Mouse (Mus musculus) heart, embryonic 16.5 days (tissue): ENCODE data around the gene Arhgap10. TPM values are rescaled to one million over a fixed set of nuclear protein-coding genes. Genes with fewer than 3 reads are reported as not detected.
A peak's percentile ranks its signal among the peaks of the same experiment; 100 is the strongest.

Experiments
- ATAC-seq: fragments of 200-750 bp; cut with Nextera tagmentation; replicated peaks from 2 replicates; pipeline ENCODE4 v1.8.0; 2017; ENCODE audit warnings: moderate number of reproducible peaks; ENCODE audit not compliant: insufficient read depth, low FRiP score; ENCODE audit errors: extremely low read depth
- H3K27ac ChIP-seq: fragments of 300-500 bp; sonication (generic); 2 replicates; pipeline ENCODE4 v1.5.1; 2014; ENCODE audit warnings: mild to moderate bottlenecking, low read length, control low read depth, moderate library complexity
- H3K27me3 ChIP-seq: fragments of 300-500 bp; sonication (generic); 2 replicates; pipeline ENCODE4 v1.6.1; 2014; ENCODE audit warnings: low read length, mixed read lengths; ENCODE audit not compliant: control insufficient read depth, insufficient read depth
- H3K36me3 ChIP-seq: fragments of 300-500 bp; sonication (generic); 2 replicates; pipeline ENCODE4 v1.6.1; 2014; ENCODE audit not compliant: control insufficient read depth, insufficient read depth
- H3K4me1 ChIP-seq: fragments of 300-500 bp; sonication (generic); 2 replicates; pipeline ENCODE4 v1.6.1; 2014; ENCODE audit warnings: low read length, mixed read lengths; ENCODE audit not compliant: control insufficient read depth, insufficient read depth
- H3K4me2 ChIP-seq: fragments of 300-500 bp; sonication (generic); 2 replicates; pipeline ENCODE4 v1.6.1; 2014; ENCODE audit warnings: low read depth, mild to moderate bottlenecking, control low read depth, low read length
- H3K4me3 ChIP-seq: fragments of 300-500 bp; sonication (generic); 2 replicates; pipeline ENCODE4 v1.5.1; 2014; ENCODE audit warnings: mild to moderate bottlenecking, control low read depth, low read length
- H3K9ac ChIP-seq: fragments of 300-500 bp; sonication (generic); 2 replicates; pipeline ENCODE4 v1.6.1; 2014; ENCODE audit warnings: low read length, control low read depth
- H3K9me3 ChIP-seq: fragments of 300-500 bp; sonication (generic); replicated peaks from 2 replicates; pipeline ENCODE4 v1.6.1; 2016; ENCODE audit warnings: low read length; ENCODE audit not compliant: control insufficient read depth
- WGBS: fragments of 180-500 bp; shearing (Covaris S2); extraction: QIAGEN DNeasy Blood & Tissue Kit; methylation state at CpG from one replicate; pipeline ENCODE4 v1.1.7; 2014; 5-methylcytosine and 5-hydroxymethylcytosine counted together
- polyA plus RNA-seq: library from polyadenylated mRNA; unstranded; fragments of >200 nt; fragmentation: Nextera tagmentation; extraction: Ambion mirVana; gene quantifications from 2 replicates; pipeline ENCODE4 v1.2.1, GENCODE M21; 2015

Gene Arhgap10
- polyA plus RNA-seq, 1 experiment from 2014 or later, result 33.9 TPM

- no peak overlapping the region for H3K27ac ChIP-seq
- no peaks in the 10 kb centered on the region for H3K9me3 ChIP-seq
- peaks cover 34% of the 10 kb centered on the region for H3K4me1 ChIP-seq
- ATAC-seq, result no peak
- no peak overlapping the region for H3K4me3 ChIP-seq
- no peak overlapping the region for H3K4me2 ChIP-seq
- H3K27me3 ChIP-seq, result no peaks in the 10 kb centered on the region
- H3K36me3 ChIP-seq, result no peaks in the 10 kb centered on the region
- H3K9ac ChIP-seq, result no peak overlapping the region
- WGBS, result 87% methylated on average over 4 of the region's 4 CpGs
These were observed 2.8 kb upstream of the Arhgap10 start for GRCm38 (mm10) chr8:77520601-77521000.

GRCm38 (mm10) chr8:77518201-77519115 lies 705 bp upstream of the Arhgap10 start:
- H3K27ac ChIP-seq, result peak overlapping the region; percentile 84
- H3K9me3 ChIP-seq, result no peaks in the 10 kb centered on the region
- no peaks in the 10 kb centered on the region for H3K36me3 ChIP-seq
- peaks cover 34% of the 10 kb centered on the region for H3K4me1 ChIP-seq
- H3K27me3 ChIP-seq, result no peaks in the 10 kb centered on the region
- 4% methylated on average over 33 of the region's 33 CpGs for WGBS
- H3K4me2 ChIP-seq, result peak overlapping the region; percentile 77
- ATAC-seq, result peak; percentile 19
- peak overlapping the region; percentile 72 for H3K4me3 ChIP-seq
- H3K9ac ChIP-seq, result peak overlapping the region; percentile 87

GRCm38 (mm10) chr8:77516845-77517244 lies 908 bp downstream of the Arhgap10 start:
- Histone ChIP-seq H3K9me3 (no peaks in the 10 kb centered on the region), H3K27me3 (no peaks in the 10 kb centered on the region), H3K4me1 (peaks cover 30% of the 10 kb centered on the region), H3K9ac (peak overlapping the region; percentile 87), H3K4me2 (peak overlapping the region; percentile 77), H3K36me3 (no peaks in the 10 kb centered on the region), H3K4me3 (peak overlapping the region; percentile 72), H3K27ac (peak overlapping the region; percentile 84)
- WGBS, result 4% methylated on average over 10 of the region's 10 CpGs
- no peak for ATAC-seq

GRCm38 (mm10) chr8:77515786-77516185 lies 2.0 kb downstream of the Arhgap10 start:
- H3K27me3 ChIP-seq, result no peaks in the 10 kb centered on the region
- WGBS, result 54% methylated on average over 8 of the region's 8 CpGs
- no peaks in the 10 kb centered on the region for H3K9me3 ChIP-seq
- peak overlapping the region; percentile 72 for H3K4me3 ChIP-seq
- H3K4me1 ChIP-seq, result peaks cover 34% of the 10 kb centered on the region
- no peak for ATAC-seq
- 0 out of 2 replicates have a peak overlapping the region, but pooled peaks have one; percentile 26 for H3K27ac ChIP-seq
- H3K9ac ChIP-seq, result peak overlapping the region; percentile 39
- H3K36me3 ChIP-seq, result no peaks in the 10 kb centered on the region
- peak overlapping the region; percentile 77 for H3K4me2 ChIP-seq

- H3K4me1 ChIP-seq, result peaks cover 38% of the 10 kb centered on the region
- no peak overlapping the region for H3K27ac ChIP-seq
- no peaks in the 10 kb centered on the region for H3K27me3 ChIP-seq
- no peaks in the 10 kb centered on the region for H3K9me3 ChIP-seq
- H3K4me3 ChIP-seq, result no peak overlapping the region
- no peak overlapping the region for H3K9ac ChIP-seq
- no peak for ATAC-seq
- WGBS, result 81% methylated on average over 8 of the region's 8 CpGs
- H3K4me2 ChIP-seq, result peak overlapping the region; percentile 77
- no peaks in the 10 kb centered on the region for H3K36me3 ChIP-seq
These were observed 2.6 kb downstream of the Arhgap10 start for GRCm38 (mm10) chr8:77515201-77515600.

- no peak for ATAC-seq
- Histone ChIP-seq H3K27ac (no peak overlapping the region), H3K9ac (no peak overlapping the region), H3K27me3 (no peaks in the 10 kb centered on the region), H3K9me3 (no peaks in the 10 kb centered on the region), H3K4me3 (no peak overlapping the region), H3K4me2 (no peak overlapping the region), H3K36me3 (no peaks in the 10 kb centered on the region), H3K4me1 (peaks cover 34% of the 10 kb centered on the region)
- WGBS, result 75% methylated on average over 13 of the region's 13 CpGs
These were observed 5.8 kb downstream of the Arhgap10 start for GRCm38 (mm10) chr8:77511750-77512493.

GRCm38 (mm10) chr8:77510426-77510825 lies 7.3 kb downstream of the Arhgap10 start:
- Histone ChIP-seq H3K9ac (no peak overlapping the region), H3K4me1 (peaks cover 22% of the 10 kb centered on the region), H3K27ac (no peak overlapping the region), H3K4me3 (no peak overlapping the region), H3K4me2 (no peak overlapping the region), H3K9me3 (no peaks in the 10 kb centered on the region), H3K27me3 (no peaks in the 10 kb centered on the region), H3K36me3 (peaks cover 2% of the 10 kb centered on the region; the same call in 1 of the 2 replicates)
- WGBS, result 79% methylated on average over 3 of the region's 3 CpGs
- ATAC-seq, result no peak

- H3K36me3 ChIP-seq, result peaks cover 4% of the 10 kb centered on the region; the same call in 1 of the 2 replicates
- no peaks in the 10 kb centered on the region for H3K27me3 ChIP-seq
- H3K4me3 ChIP-seq, result no peak overlapping the region
- WGBS, result 85% methylated on average over 7 of the region's 7 CpGs
- H3K9ac ChIP-seq, result no peak overlapping the region
- peaks cover 12% of the 10 kb centered on the region for H3K4me1 ChIP-seq
- H3K9me3 ChIP-seq, result no peaks in the 10 kb centered on the region
- no peak overlapping the region for H3K27ac ChIP-seq
- H3K4me2 ChIP-seq, result no peak overlapping the region
- ATAC-seq, result no peak
These were observed 8.7 kb downstream of the Arhgap10 start for GRCm38 (mm10) chr8:77509044-77509443.
